Mouse (Mus musculus): ENCODE results near the gene Sh3bgrl2.

DNA sequence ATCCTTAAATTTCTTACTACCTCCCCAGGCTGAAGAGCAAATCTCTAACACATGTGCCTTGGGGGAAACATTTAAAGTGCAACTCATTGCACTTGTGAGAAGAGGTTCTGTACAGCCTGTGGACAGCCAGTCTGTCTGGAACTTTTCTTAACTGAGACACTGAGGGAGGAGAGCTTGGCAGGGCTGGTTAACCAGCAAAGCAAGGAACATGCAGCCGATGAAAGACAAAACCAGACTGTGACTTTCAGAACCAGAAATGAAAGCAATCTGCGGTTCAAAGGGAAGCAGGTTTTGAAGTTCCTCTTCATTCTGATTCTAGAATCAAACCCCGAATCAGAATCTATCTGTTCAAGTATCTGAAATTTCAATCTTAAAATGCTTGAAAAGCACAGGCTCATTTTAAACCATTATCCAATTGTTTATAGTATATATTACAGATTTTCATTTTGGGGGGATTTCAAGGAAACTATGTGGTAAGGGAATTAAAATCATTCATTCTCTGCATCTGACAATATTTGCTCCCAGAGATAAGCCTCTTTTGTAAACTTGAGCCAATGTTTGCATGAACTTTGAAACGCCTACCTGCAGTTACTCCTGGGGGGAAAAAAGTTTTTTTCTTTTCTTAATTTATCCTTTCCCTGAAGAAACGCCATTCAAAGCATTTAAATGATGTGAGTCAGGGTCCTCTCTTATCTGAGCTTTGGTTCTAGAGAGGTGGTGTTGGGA lies 14.9 kb upstream of the Sh3bgrl2 start:
- TF ChIP-seq POLR2A (IDR thresholded peaks at IDR 0.05; ENCODE audit: low read depth, low read length) (no peak), CTCF (IDR thresholded peaks at IDR 0.05; ENCODE audit: extremely low read depth, insufficient read length, insufficient replicate concordance, low read depth, low read length) (no peak)
